Mouse (Mus musculus) G1E (cell line): ENCODE results near the gene Wfikkn1.

Experiments used
- CTCF ChIP-seq: IDR thresholded peaks from 2 replicates; pipeline ENCODE4 v1.5.1; 2012; ENCODE audit warnings: low read depth, low read length, inconsistent platforms, mixed read lengths
- GATA2 ChIP-seq: IDR thresholded peaks from 2 replicates; pipeline ENCODE4 v1.6.1; 2012; ENCODE audit warnings: low read depth, low read length, inconsistent platforms, borderline replicate concordance
- TAL1 ChIP-seq: conservative IDR thresholded peaks from 2 replicates; pipeline ENCODE4 v1.6.1; 2012; ENCODE audit warnings: low read depth, low read length, inconsistent platforms, mixed read lengths

DNA sequence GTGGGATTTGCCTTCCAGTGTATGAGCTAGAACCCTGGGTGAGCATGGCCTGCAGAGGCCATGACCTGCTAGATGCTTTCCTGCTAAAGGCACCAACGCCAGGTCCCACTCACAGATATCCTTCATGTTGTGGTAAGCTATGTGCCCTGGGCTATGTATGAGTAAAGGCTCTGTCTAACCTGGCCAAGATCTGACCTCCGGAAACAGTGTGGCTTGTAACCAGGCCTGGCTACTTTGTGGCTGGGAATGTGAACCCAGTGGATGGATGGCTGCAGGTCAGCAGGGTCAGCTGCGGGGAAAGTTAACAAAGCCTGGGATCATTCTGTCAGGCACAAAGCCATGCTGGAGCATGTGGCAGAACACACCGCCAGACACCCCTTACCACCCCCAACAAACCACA is 1.0 kb upstream of the Wfikkn1 start:
- TF ChIP-seq GATA2 = no peak
- TF ChIP-seq TAL1 = no peak
- TF ChIP-seq CTCF = no peak
